Mouse (Mus musculus) left cerebral cortex, adult 18-20 months (tissue): Measurements from ENCODE around the gene Med12. TPM values are rescaled to one million over a fixed set of nuclear protein-coding genes. Genes with fewer than 3 reads are reported as not detected.

ENCODE experiments used
- total RNA-seq, 2 experiments: library from RNA; stranded (reverse); gene quantifications; 2 replicates each; pipeline ENCODE4 v1.2.3; 2021

The Med12 gene
- total RNA-seq, 2 experiments from 2014 or later = 20.5 to 22.3 TPM

Other genes starting within 250 kb of the Med12 start
- not detected for gene Tex11, start 214.4 kb upstream of the Med12 start, total RNA-seq
- 1 to 10 TPM; 6.0 to 6.1 TPM for gene Slc7a3, start 188.0 kb upstream of the Med12 start, total RNA-seq
- gene Snx12, start 51.5 kb upstream of the Med12 start, total RNA-seq = 10 to 100 TPM; 75.7 to 80.7 TPM
- gene Foxo4, start 19.5 kb upstream of the Med12 start, total RNA-seq = 10 to 100 TPM; 16.1 to 19.1 TPM
- gene Gm614, start 10.0 kb upstream of the Med12 start, total RNA-seq = not detected
- 1 to 10 TPM in 1 of 2 experiments, under 1 TPM in 1; 0.86 to 1.3 TPM for gene Il2rg, start 5.8 kb upstream of the Med12 start, total RNA-seq
- not detected for gene Gm20489, start 5.0 kb upstream of the Med12 start, total RNA-seq
- 100 to 1,000 TPM; 144 to 152 TPM for gene Nlgn3, start 25.1 kb downstream of the Med12 start, total RNA-seq
- 1 to 10 TPM; 8.9 to 9.8 TPM for gene Gjb1, start 102.3 kb downstream of the Med12 start, total RNA-seq
- 100 to 1,000 TPM; 132 to 140 TPM for gene Zmym3, start 146.8 kb downstream of the Med12 start, total RNA-seq
- 100 to 1,000 TPM; 113 to 121 TPM for gene Nono, start 155.3 kb downstream of the Med12 start, total RNA-seq
- 1 to 10 TPM in 1 of 2 experiments, under 1 TPM in 1; 0.47 to 1.1 TPM for gene Itgb1bp2, start 175.1 kb downstream of the Med12 start, total RNA-seq